Mouse (Mus musculus) CH12.LX (cell line): ENCODE measurements around the gene Kcna3.

Experiments
- BHLHE40 ChIP-seq: IDR thresholded peaks from 2 replicates; pipeline ENCODE4 v1.6.1; 2011; ENCODE audit warnings: mild to moderate bottlenecking, low read depth, low read length, improper control_type of control experiment
- CHD1 ChIP-seq: IDR thresholded peaks from 2 replicates; pipeline ENCODE4 v1.6.1; 2012; ENCODE audit warnings: low read depth, low read length, improper control_type of control experiment, inconsistent platforms
- CHD2 ChIP-seq: IDR thresholded peaks from 2 replicates; pipeline ENCODE4 v1.6.1; 2011; ENCODE audit warnings: low read length, improper control_type of control experiment
- CTCF ChIP-seq, 2 experiments: IDR thresholded peaks in 1 of 2; conservative IDR thresholded peaks in 1 of 2; 2 replicates each; pipeline ENCODE4 v1.5.1; 2011 to 2012; ENCODE audit warnings: low read depth in 2 of 2, low read length in 2 of 2, improper control_type of control experiment in 1 of 2, inconsistent platforms in 1 of 2, mild to moderate bottlenecking in 1 of 2, moderate library complexity in 1 of 2
- E2F4 ChIP-seq: IDR thresholded peaks from 2 replicates; pipeline ENCODE4 v1.6.1; 2011; ENCODE audit warnings: low read depth, low read length, improper control_type of control experiment; ENCODE audit not compliant: insufficient replicate concordance
- EP300 ChIP-seq: IDR thresholded peaks from 2 replicates; pipeline ENCODE4 v1.6.1; 2011; ENCODE audit warnings: low read length, improper control_type of control experiment
- MAZ ChIP-seq: IDR thresholded peaks from 2 replicates; pipeline ENCODE4 v1.6.1; 2012; ENCODE audit warnings: low read depth, mild to moderate bottlenecking, inconsistent platforms, low read length, improper control_type of control experiment, moderate library complexity
- MEF2A ChIP-seq: IDR thresholded peaks from 2 replicates; pipeline ENCODE4 v1.6.1; 2014; ENCODE audit warnings: low read depth, mild to moderate bottlenecking, inconsistent platforms, low read length, improper control_type of control experiment, borderline replicate concordance
- POLR2A ChIP-seq: IDR thresholded peaks from 2 replicates; pipeline ENCODE4 v1.6.1; 2011; ENCODE audit warnings: low read depth, mild to moderate bottlenecking, improper control_type of control experiment, low read length
- RAD21 ChIP-seq: IDR thresholded peaks from 2 replicates; pipeline ENCODE4 v1.6.1; 2011; ENCODE audit warnings: low read depth, mild to moderate bottlenecking, low read length, improper control_type of control experiment, moderate library complexity
- SIN3A ChIP-seq: IDR thresholded peaks from 2 replicates; pipeline ENCODE4 v1.6.1; 2012; ENCODE audit warnings: low read length, improper control_type of control experiment, inconsistent platforms
- TCF12 ChIP-seq: IDR thresholded peaks from 2 replicates; pipeline ENCODE4 v1.6.1; 2014; ENCODE audit warnings: low read depth, mild to moderate bottlenecking, inconsistent platforms, low read length, improper control_type of control experiment
- USF2 ChIP-seq: conservative IDR thresholded peaks from 2 replicates; pipeline ENCODE4 v1.6.1; 2011; ENCODE audit warnings: low read depth, low read length, improper control_type of control experiment
- ZMIZ1 ChIP-seq: IDR thresholded peaks from 2 replicates; pipeline ENCODE4 v1.6.1; 2012; ENCODE audit warnings: low read depth, mild to moderate bottlenecking, inconsistent platforms, low read length, improper control_type of control experiment

GRCm38 (mm10) chr3:107076658-107077057 is 40.7 kb downstream of the Kcna3 start:
- TF ChIP-seq MAZ: no peak
- TF ChIP-seq TCF12: peak; percentile 98
- TF ChIP-seq CHD2: peak; percentile 45; the same call in 1 of the 2 replicates
- TF ChIP-seq SIN3A: no peak
- TF ChIP-seq EP300: peak; percentile 90
- TF ChIP-seq BHLHE40: no peak; the same call in 1 of the 2 replicates
- TF ChIP-seq E2F4: no peak
- TF ChIP-seq USF2: no peak
- TF ChIP-seq CTCF (conservative IDR thresholded peaks at IDR 0.05 in 1 of 2, IDR thresholded peaks at IDR 0.05 in 1 of 2; ENCODE audit: low read depth in 2 of 2, low read length in 2 of 2): no peak
- TF ChIP-seq ZMIZ1: no peak
- TF ChIP-seq RAD21: no peak; the same call in 1 of the 2 replicates
- peak; percentile 77; the same call in 1 of the 2 replicates for TF ChIP-seq CHD1
- TF ChIP-seq POLR2A: peak; percentile 27; the same call in 1 of the 2 replicates
- TF ChIP-seq MEF2A: peak; percentile 68
